Mouse (Mus musculus) midbrain, embryonic 14.5 days (tissue): Measurements from ENCODE around the gene Kif9. TPM values are rescaled to one million over a fixed set of nuclear protein-coding genes. Genes with fewer than 3 reads are reported as not detected.

ENCODE experiments used
- ATAC-seq: fragments of 200-750 bp; cut with Nextera tagmentation; 2 replicates; pipeline ENCODE4 v1.8.0; 2017; ENCODE audit warnings: moderate number of reproducible peaks, moderate library complexity; ENCODE audit not compliant: low FRiP score, low TSS enrichment
- DNase-seq: peaks from one replicate; pipeline ENCODE4 v3.0.0-alpha.2; 2015
- H3K27ac ChIP-seq: fragments of 300-500 bp; sonication (generic); replicated peaks from 2 replicates; pipeline ENCODE4 v1.5.1; 2014; ENCODE audit warnings: mild to moderate bottlenecking, low read depth, low read length, moderate library complexity
- H3K27me3 ChIP-seq: fragments of 300-500 bp; sonication (generic); 2 replicates; pipeline ENCODE4 v1.6.1; 2014; ENCODE audit warnings: low read length, control low read depth, mixed read lengths; ENCODE audit not compliant: control insufficient read depth, insufficient read depth
- H3K36me3 ChIP-seq: fragments of 300-500 bp; sonication (generic); 2 replicates; pipeline ENCODE4 v1.6.1; 2014; ENCODE audit warnings: low read length, control low read depth; ENCODE audit not compliant: control insufficient read depth, insufficient read depth
- H3K4me1 ChIP-seq: fragments of 300-500 bp; sonication (generic); 2 replicates; pipeline ENCODE4 v1.6.1; 2014; ENCODE audit warnings: mild to moderate bottlenecking, antibody characterized with exemption, low read length, control low read depth; ENCODE audit not compliant: control insufficient read depth, insufficient read depth
- H3K4me2 ChIP-seq: fragments of 300-500 bp; sonication (generic); 2 replicates; pipeline ENCODE4 v1.6.1; 2014; ENCODE audit warnings: mild to moderate bottlenecking, low read length, moderate library complexity
- H3K4me3 ChIP-seq: fragments of 300-500 bp; sonication (generic); replicated peaks from 2 replicates; pipeline ENCODE4 v1.5.1; 2014; ENCODE audit warnings: low read depth, low read length
- H3K9ac ChIP-seq: fragments of 300-500 bp; sonication (generic); replicated peaks from 2 replicates; pipeline ENCODE4 v1.6.1; 2014; ENCODE audit warnings: mild to moderate bottlenecking, low read length, moderate library complexity
- H3K9me3 ChIP-seq: fragments of 300-500 bp; sonication (generic); 2 replicates; pipeline ENCODE4 v1.6.1; 2016; ENCODE audit warnings: low read length, control low read depth, mixed read lengths; ENCODE audit not compliant: control insufficient read depth
- WGBS: fragments of 180-500 bp; shearing (Covaris S2); extraction: QIAGEN DNeasy Blood & Tissue Kit; methylation state at CpG from one replicate; pipeline ENCODE4 v1.1.7; 2014; 5-methylcytosine and 5-hydroxymethylcytosine counted together
- polyA plus RNA-seq: library from polyadenylated mRNA; unstranded; fragments of >200 nt; fragmentation: Nextera tagmentation; extraction: Ambion mirVana; gene quantifications from 2 replicates; pipeline ENCODE4 v1.2.1, GENCODE M21; 2014

Gene Kif9
- 2.4 and 3.4 TPM in 2 replicates for polyA plus RNA-seq

DNA sequence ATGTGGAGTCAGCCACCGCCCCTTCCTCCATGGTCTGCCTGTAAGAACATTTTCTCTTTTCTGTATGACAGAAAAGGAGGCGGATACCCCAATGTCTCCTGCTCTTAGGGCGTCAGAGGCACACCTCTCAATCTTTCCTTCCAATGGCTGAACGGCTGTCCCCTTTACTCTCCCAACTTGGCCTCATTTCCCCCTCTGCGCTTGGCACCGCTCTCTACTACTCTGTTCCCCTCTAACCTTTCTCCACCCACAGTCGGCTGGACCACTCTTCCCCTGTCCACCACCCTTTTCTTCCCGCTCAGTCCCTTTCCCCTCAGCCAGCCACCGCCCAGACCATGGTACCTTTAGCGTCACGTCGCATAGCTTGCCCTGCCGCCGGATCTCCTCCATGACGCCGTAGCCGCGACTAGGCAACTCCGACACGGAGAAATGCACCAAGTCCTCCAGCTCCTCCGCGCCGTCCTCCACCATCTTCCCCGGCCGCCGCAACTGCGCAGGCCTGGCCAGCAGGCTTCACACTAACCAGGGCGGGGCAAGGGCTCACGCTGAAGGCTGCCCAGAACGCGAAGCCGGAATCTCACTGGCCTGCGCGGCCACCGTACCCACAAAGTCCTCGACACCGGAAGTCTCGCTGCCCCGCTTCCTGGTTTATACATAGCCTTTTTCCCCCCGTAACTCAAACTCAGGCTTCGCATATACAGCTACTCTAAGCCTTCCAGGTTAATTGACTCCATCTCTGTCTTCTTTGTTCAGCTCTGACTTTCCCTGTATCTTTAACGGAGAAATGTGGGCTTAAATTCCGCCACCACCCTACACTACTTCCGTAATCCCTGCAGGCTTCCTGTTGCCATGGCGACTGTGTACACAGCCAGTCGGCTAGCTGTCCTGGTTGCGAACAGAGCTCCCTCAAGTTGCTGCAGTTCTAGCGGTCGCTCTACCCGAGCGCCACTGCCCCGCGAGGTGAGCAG is at the start of gene Kif9, which contains the start of gene Klhl18:
Gene Kif9, plus strand, starts transcription at position 835 of the 968 bp plus-strand sequence.
Gene Klhl18, minus strand, starts transcription at position 571 of the 968 bp plus-strand sequence.
- Histone ChIP-seq H3K4me2 (peak within 1 kb of the TSS; percentile 91), H3K9ac (peak within 1 kb of the TSS; percentile 75), H3K36me3 (0 out of 2 replicates have a peak, but pooled peaks cover 3% of the 10 kb centered on the region), H3K4me3 (peak within 1 kb of the TSS; percentile 72), H3K27ac (peak within 1 kb of the TSS; percentile 90), H3K27me3 (no peaks in the 10 kb centered on the region), H3K9me3 (no peaks in the 10 kb centered on the region), H3K4me1 (peaks cover 7% of the 10 kb centered on the region)
- DNase-seq (peak; percentile 99), ATAC-seq (peak; percentile 99)
- WGBS = under 1% methylated on average over 53 of the region's 53 CpGs

DNA sequence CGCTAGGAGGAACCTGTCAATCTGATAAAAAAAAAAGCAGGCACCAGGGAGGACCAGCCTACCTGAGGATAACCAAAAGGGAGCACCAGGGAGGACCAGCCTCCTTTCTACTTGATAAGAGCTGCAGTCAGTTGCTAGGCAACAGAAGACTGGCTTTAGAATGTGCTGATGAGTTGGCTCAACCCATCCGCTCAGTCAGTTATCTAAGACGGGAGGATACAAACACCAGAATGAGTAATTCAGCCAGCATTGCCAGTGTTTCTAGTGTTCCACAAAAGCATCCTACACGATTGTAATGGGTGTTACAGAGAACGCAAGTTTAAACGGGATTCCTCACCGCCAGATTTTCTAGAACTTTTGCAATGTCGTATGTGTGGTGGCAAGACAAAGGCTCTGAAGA is 45.5 kb upstream of the Kif9 start:
- H3K36me3 ChIP-seq = peaks cover 85% of the 10 kb centered on the region
- no peak overlapping the region for H3K4me2 ChIP-seq
- DNase-seq = no peak
- no peak overlapping the region for H3K9ac ChIP-seq
- no peak for ATAC-seq
- WGBS = 75% methylated on average over 8 of the region's 8 CpGs
- H3K27me3 ChIP-seq = no peaks in the 10 kb centered on the region
- H3K4me3 ChIP-seq = no peak overlapping the region
- H3K9me3 ChIP-seq = no peaks in the 10 kb centered on the region
- no peaks in the 10 kb centered on the region for H3K4me1 ChIP-seq
- no peak overlapping the region for H3K27ac ChIP-seq

DNA sequence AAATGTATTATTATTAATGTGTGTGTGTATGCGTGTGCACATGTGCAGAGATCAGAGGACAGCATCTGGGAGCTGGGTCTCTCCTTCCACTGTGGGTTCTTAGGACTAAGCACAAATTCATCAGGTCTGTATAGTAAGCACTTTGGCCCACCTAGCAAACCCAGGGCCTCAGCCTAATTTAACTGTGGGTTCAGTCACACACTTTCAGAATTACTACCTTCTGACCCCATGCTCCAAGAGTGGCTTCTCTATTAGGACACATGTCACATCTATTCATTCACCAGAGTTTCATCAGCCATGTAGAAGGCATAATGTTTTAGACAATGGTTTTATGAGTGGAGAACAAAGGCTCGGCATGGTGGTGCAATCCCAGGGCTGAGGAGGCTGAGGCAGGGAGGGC is 43.7 kb upstream of the Kif9 start:
- Histone ChIP-seq H3K4me2 (no peak overlapping the region), H3K9ac (no peak overlapping the region), H3K9me3 (no peaks in the 10 kb centered on the region), H3K36me3 (peaks cover 77% of the 10 kb centered on the region), H3K27me3 (no peaks in the 10 kb centered on the region), H3K27ac (no peak overlapping the region), H3K4me1 (no peaks in the 10 kb centered on the region), H3K4me3 (no peak overlapping the region)
- ATAC-seq (no peak), DNase-seq (no peak)
- 97% methylated on average over 2 of the region's 2 CpGs for WGBS

DNA sequence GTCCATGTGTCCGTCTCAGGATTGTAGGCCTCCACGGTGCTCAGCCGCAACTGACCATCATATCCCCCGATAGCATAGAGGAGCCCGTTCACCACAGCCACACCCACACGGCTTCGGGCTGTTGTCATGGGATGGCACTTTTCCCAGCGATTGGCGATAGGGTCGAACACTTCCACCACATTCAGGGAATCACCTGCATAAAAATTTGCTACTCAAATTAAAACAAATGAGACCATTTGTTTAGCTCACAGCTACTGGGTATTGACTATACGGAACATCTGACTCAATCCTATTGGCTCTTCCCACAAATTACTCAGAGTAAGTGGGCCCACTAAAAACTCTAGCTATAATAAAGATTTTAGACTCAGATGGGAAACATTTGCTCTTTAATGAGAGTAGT is 40.7 kb upstream of the Kif9 start:
- H3K9me3 ChIP-seq = no peaks in the 10 kb centered on the region
- no peak for DNase-seq
- no peaks in the 10 kb centered on the region for H3K27me3 ChIP-seq
- H3K4me3 ChIP-seq = no peak overlapping the region
- peaks cover 56% of the 10 kb centered on the region for H3K36me3 ChIP-seq
- no peak overlapping the region for H3K27ac ChIP-seq
- no peaks in the 10 kb centered on the region for H3K4me1 ChIP-seq
- H3K4me2 ChIP-seq = no peak overlapping the region
- WGBS = 94% methylated on average over 11 of the region's 11 CpGs
- ATAC-seq = no peak
- H3K9ac ChIP-seq = no peak overlapping the region

DNA sequence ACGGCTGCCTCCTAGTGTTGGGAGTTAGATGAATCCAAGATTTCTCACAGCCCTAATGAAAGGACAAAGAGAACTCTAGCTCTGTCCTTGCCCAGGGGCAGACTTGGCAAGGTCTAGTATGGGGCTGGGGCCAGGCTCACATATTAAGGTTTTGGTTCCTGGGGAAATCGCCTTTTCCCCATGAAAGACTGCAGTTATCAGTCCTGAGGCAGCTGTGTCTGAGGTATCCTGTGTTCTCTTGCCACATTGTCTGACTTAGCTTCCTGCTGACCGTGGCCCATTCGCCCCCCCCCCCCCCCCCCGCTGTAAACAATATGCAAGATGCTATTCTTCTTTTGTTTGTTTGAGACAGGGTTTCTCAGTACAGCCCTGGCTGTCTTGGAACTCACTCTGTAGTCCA is 36.7 kb upstream of the Kif9 start:
- no peaks in the 10 kb centered on the region for H3K4me1 ChIP-seq
- 81% methylated on average over 4 of the region's 5 CpGs for WGBS
- peak; percentile 5 for DNase-seq

DNA sequence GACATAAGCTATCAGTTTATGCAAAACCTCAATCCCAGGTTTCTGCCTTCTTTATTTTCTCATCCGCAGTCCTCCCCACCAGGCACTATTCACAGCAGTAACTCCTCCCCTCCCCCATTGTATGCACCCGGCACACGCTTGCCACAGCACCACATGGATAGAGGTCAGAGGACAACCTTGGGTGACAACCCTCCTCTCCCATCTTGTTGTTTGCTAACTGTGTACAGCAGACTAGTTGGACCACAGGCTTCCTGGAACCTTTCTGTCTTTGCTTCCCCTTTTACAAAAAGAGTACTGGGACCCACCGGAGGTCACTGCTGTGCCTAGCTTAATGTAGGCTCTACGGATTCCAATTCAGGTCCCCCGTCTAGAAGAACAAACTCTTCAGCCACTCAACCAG is 36.2 kb upstream of the Kif9 start:
- H3K36me3 ChIP-seq = peaks cover 30% of the 10 kb centered on the region
- no peaks in the 10 kb centered on the region for H3K4me1 ChIP-seq
- H3K9me3 ChIP-seq = no peaks in the 10 kb centered on the region
- no peak for DNase-seq
- no peak overlapping the region for H3K4me3 ChIP-seq
- H3K9ac ChIP-seq = no peak overlapping the region
- H3K4me2 ChIP-seq = no peak overlapping the region
- ATAC-seq = no peak
- WGBS = 89% methylated on average over 6 of the region's 6 CpGs
- H3K27ac ChIP-seq = no peak overlapping the region
- no peaks in the 10 kb centered on the region for H3K27me3 ChIP-seq

More for the DNA sequence above, 36.7 kb upstream of the Kif9 start:
- Histone ChIP-seq H3K27ac (no peak overlapping the region), H3K36me3 (peaks cover 35% of the 10 kb centered on the region), H3K9me3 (no peaks in the 10 kb centered on the region), H3K27me3 (no peaks in the 10 kb centered on the region), H3K4me2 (no peak overlapping the region), H3K4me3 (no peak overlapping the region), H3K9ac (no peak overlapping the region)
- no peak for ATAC-seq

DNA sequence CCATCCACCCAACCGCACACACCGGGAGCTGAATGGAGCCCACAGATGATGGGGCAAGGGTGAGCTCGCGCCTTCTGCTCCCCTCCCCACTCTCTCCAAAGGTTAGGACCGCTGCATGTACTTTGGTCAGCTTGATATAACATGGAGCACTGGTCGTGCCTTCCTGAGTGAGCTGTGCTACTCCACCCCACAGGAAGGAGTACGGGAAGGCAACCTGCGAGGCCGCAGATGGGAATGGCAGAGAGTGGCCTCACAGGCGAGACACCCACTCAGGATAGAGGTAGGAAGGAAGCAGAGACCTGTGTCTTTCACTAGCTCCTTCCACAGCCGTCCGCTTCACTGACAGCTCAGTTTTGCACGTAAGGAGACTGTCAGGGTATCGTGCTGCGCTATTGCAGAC is 28.4 kb upstream of the Kif9 start:
- WGBS = 77% methylated on average over 15 of the region's 15 CpGs
- Histone ChIP-seq H3K9ac (no peak overlapping the region), H3K9me3 (no peaks in the 10 kb centered on the region), H3K4me3 (no peak overlapping the region), H3K27me3 (no peaks in the 10 kb centered on the region), H3K4me2 (no peak overlapping the region), H3K36me3 (peaks cover 28% of the 10 kb centered on the region), H3K27ac (no peak overlapping the region), H3K4me1 (no peaks in the 10 kb centered on the region)
- no peak for DNase-seq
- ATAC-seq = no peak

DNA sequence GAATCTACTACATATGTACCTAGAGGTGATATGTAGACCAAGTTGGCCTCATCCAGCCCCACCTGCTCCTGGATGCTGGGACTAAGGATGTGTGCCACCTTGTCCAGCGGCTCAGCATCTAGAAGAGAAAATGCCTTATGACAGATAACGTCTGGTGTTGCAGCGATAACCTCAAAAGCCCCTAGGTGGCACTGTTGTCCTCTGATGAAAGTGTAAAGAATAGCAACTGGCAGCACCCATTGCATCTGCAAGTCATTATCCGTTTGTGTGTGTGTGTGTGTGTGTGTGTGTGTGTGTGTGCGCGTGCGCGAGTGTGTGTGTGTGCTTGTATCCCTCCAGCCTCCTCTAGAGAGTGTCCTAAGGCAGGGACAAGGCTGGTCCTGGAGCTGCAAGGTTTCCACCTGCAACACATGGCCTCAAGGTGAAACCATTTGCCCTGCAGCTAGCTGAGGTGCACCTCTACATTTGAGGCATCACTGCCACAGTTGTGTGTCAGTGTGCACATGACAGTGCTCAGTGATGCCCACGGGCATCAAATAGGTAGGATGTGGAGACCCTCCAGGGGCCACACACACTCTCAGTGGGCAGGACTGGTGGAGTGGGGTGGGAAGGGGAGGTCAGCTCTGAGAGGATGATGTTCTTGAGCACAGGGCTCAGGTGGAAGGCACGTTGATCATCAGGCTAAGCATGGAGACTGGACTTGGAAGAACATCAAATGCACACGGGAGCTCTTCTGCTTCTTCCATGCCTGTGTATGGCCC is 27.7 kb upstream of the Kif9 start:
- DNase-seq (peak; percentile 95), ATAC-seq (peak; percentile 63; the same call in 1 of the 2 replicates)
- peak overlapping the region; percentile 49; the same call in 1 of the 2 replicates for H3K27ac ChIP-seq
- H3K4me3 ChIP-seq = no peak overlapping the region
- WGBS = 33% methylated on average over 11 of the region's 11 CpGs
- no peaks in the 10 kb centered on the region for H3K9me3 ChIP-seq
- no peaks in the 10 kb centered on the region for H3K27me3 ChIP-seq
- 0 out of 2 replicates have a peak overlapping the region, but pooled peaks have one; percentile 23 for H3K9ac ChIP-seq
- H3K36me3 ChIP-seq = peaks cover 32% of the 10 kb centered on the region
- no peaks in the 10 kb centered on the region for H3K4me1 ChIP-seq
- no peak overlapping the region for H3K4me2 ChIP-seq
